ENCODE assay signal across 13 mouse cellular contexts in the genomic region with DNA sequence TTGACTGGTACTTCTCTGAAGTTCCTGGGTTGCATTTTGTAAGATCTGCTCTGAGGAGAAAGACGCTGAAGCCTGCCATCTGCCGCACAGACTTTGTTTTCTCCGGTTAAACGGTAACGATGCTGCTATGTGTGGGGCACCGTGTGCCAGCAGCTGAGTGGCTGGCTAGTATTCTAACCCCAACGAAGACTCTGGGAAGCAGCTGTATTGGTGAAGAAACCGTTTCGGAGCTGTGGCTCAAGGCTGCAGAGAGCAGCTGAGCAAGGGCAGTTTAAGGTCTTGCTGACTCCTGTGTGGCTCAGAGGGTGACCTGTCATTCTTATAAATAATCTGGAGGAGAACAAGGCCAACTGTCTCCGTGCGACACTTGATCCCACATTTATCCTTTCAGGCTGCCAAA. TPM values are rescaled to one million over a fixed set of nuclear protein-coding genes. Genes with fewer than 3 reads are reported as not detected.
DNase-seq lines count a peak whose midpoint lies in the region; ATAC-seq lines count a peak whose summit lies in the region.
"Had no signal": no experiment of that assay in that cellular context is flagged by ENCODE, and none has a peak within 500 bp of the region (broad histone marks: within the 10 kb centered on the region; RNA-seq: fewer than 3 reads in every experiment).

No protein-coding gene starts in this region.

- no peak overlapping the region for H3K4me2 ChIP-seq in hindbrain, embryonic 16.5 days (ENCODE audit: low read length)
- H3K4me2 ChIP-seq in hindbrain, embryonic 12.5 days (replicated peaks), result no peak overlapping the region
- no peak overlapping the region for H3K4me2 ChIP-seq in intestine, embryonic 15.5 days (replicated peaks)
- H3K4me2 ChIP-seq: embryonic facial prominence, embryonic 12.5 days; liver, embryonic 15.5 days had no signal

- DNase-seq in adrenal gland, postnatal 14 days, result peak; percentile 71
- peak; percentile 22 for DNase-seq in fibroblast of lung, adult 2 months (ENCODE audit: low read depth)
- DNase-seq in kidney, postnatal 10 days, result peak; percentile 46
- no peak for DNase-seq in c-Kit-positive CD71-positive TER-119-positive erythroid progenitor cells, embryonic 14.5 days (ENCODE audit: low spot score)
- no peak for DNase-seq in cerebellum, adult 9-11 months
- DNase-seq: heart, postnatal 36 days; thymus, adult 18-20 months had no signal

- no peaks in the 10 kb centered on the region for H3K4me1 ChIP-seq in hindbrain, embryonic 16.5 days (ENCODE audit: control insufficient read depth, insufficient read depth, low read depth, low read length)
- H3K4me1 ChIP-seq in hindbrain, embryonic 12.5 days, result peaks cover 5% of the 10 kb centered on the region; the same call in 1 of the 2 replicates
- H3K4me1 ChIP-seq in intestine, embryonic 15.5 days (replicated peaks), result no peaks in the 10 kb centered on the region
- H3K4me1 ChIP-seq: embryonic facial prominence, embryonic 12.5 days had no signal

- 0 out of 2 replicates have a peak, but pooled peaks have one; percentile 48 for ATAC-seq in hindbrain, embryonic 16.5 days
- no peak for ATAC-seq in hindbrain, embryonic 12.5 days (ENCODE audit: low FRiP score)
- no peak for ATAC-seq in intestine, embryonic 15.5 days

- H3K4me3 ChIP-seq in hindbrain, embryonic 16.5 days (ENCODE audit: low read length), result no peak overlapping the region
- H3K4me3 ChIP-seq in hindbrain, embryonic 12.5 days, result no peak overlapping the region
- H3K4me3 ChIP-seq in intestine, embryonic 15.5 days (replicated peaks), result no peak overlapping the region
- H3K4me3 ChIP-seq: embryonic facial prominence, embryonic 12.5 days; liver, embryonic 15.5 days had no signal

- H3K27me3 ChIP-seq in hindbrain, embryonic 16.5 days (replicated peaks; ENCODE audit: control insufficient read depth, insufficient read depth, low read length), result no peaks in the 10 kb centered on the region
- H3K27me3 ChIP-seq in hindbrain, embryonic 12.5 days, result no peaks in the 10 kb centered on the region
- no peaks in the 10 kb centered on the region for H3K27me3 ChIP-seq in intestine, embryonic 15.5 days (replicated peaks)
- H3K27me3 ChIP-seq: embryonic facial prominence, embryonic 12.5 days; liver, embryonic 15.5 days had no signal

- no peak overlapping the region for H3K9ac ChIP-seq in hindbrain, embryonic 16.5 days (ENCODE audit: low read depth, low read length)
- no peak overlapping the region for H3K9ac ChIP-seq in hindbrain, embryonic 12.5 days
- no peak overlapping the region for H3K9ac ChIP-seq in intestine, embryonic 15.5 days
- H3K9ac ChIP-seq: embryonic facial prominence, embryonic 12.5 days; liver, embryonic 15.5 days had no signal

- no peak overlapping the region for H3K27ac ChIP-seq in hindbrain, embryonic 16.5 days (ENCODE audit: low read depth, low read length)
- no peak overlapping the region for H3K27ac ChIP-seq in hindbrain, embryonic 12.5 days
- H3K27ac ChIP-seq in intestine, embryonic 15.5 days, result no peak overlapping the region
- H3K27ac ChIP-seq: embryonic facial prominence, embryonic 12.5 days; liver, embryonic 15.5 days had no signal

- H3K9me3 ChIP-seq in hindbrain, embryonic 16.5 days (ENCODE audit: control insufficient read depth, low read length), result no peaks in the 10 kb centered on the region
- no peaks in the 10 kb centered on the region for H3K9me3 ChIP-seq in hindbrain, embryonic 12.5 days (replicated peaks)
- H3K9me3 ChIP-seq in intestine, embryonic 15.5 days, result no peaks in the 10 kb centered on the region
- H3K9me3 ChIP-seq: embryonic facial prominence, embryonic 12.5 days; liver, embryonic 15.5 days had no signal

- WGBS in hindbrain, embryonic 16.5 days, result 40% methylated on average over 11 of the region's 11 CpGs
- WGBS in hindbrain, embryonic 12.5 days, result 53% methylated on average over 11 of the region's 11 CpGs
- WGBS in intestine, embryonic 15.5 days, result 72% methylated on average over 11 of the region's 11 CpGs

- H3K36me3 ChIP-seq in hindbrain, embryonic 16.5 days (ENCODE audit: control insufficient read depth, insufficient read depth, low read length), result no peaks in the 10 kb centered on the region
- H3K36me3 ChIP-seq in hindbrain, embryonic 12.5 days, result 0 out of 2 replicates have a peak, but pooled peaks cover 5% of the 10 kb centered on the region
- H3K36me3 ChIP-seq in intestine, embryonic 15.5 days, result peaks cover 4% of the 10 kb centered on the region; the same call in 1 of the 2 replicates
- H3K36me3 ChIP-seq: embryonic facial prominence, embryonic 12.5 days had no signal

RNA-seq across cellular contexts. Expression of a gene that starts 27.5 kb away (rescaled TPM):
- polyA plus RNA-seq in hindbrain, embryonic 16.5 days (2015; fragmentation: Nextera tagmentation; extraction: Ambion mirVana), result 4.4 and 5.7 TPM in 2 replicates
- polyA plus RNA-seq in hindbrain, embryonic 12.5 days (2016; fragmentation: Nextera tagmentation; extraction: Ambion mirVana), result 4.5 TPM in 2 replicates
- 12.0 and 18.0 TPM in 2 replicates for total RNA-seq in adrenal gland, postnatal 14 days (2021)
- polyA plus RNA-seq in intestine, embryonic 15.5 days (2015; fragmentation: Nextera tagmentation; extraction: Ambion mirVana), result 3.5 and 3.6 TPM in 2 replicates
- total RNA-seq: megakaryocyte progenitor cell, adult 5-6 weeks had no signal

RNA-seq across cellular contexts. Expression of a gene that starts 33.8 kb away (rescaled TPM):
- polyA plus RNA-seq in hindbrain, embryonic 16.5 days (2015; fragmentation: Nextera tagmentation; extraction: Ambion mirVana), result 12.6 and 15.1 TPM in 2 replicates
- polyA plus RNA-seq in hindbrain, embryonic 12.5 days (2016; fragmentation: Nextera tagmentation; extraction: Ambion mirVana), result 24.9 and 25.7 TPM in 2 replicates
- total RNA-seq in adrenal gland, postnatal 14 days (2021), result 42.8 and 48.0 TPM in 2 replicates
- 15.3 and 15.9 TPM in 2 replicates for polyA plus RNA-seq in intestine, embryonic 15.5 days (2015; fragmentation: Nextera tagmentation; extraction: Ambion mirVana)

RNA-seq across cellular contexts. Expression of a gene that starts 55.6 kb away (rescaled TPM):
- polyA plus RNA-seq in hindbrain, embryonic 16.5 days (2015; fragmentation: Nextera tagmentation; extraction: Ambion mirVana), result 36.1 and 41.3 TPM in 2 replicates
- 31.3 and 31.8 TPM in 2 replicates for polyA plus RNA-seq in hindbrain, embryonic 12.5 days (2016; fragmentation: Nextera tagmentation; extraction: Ambion mirVana)
- total RNA-seq in adrenal gland, postnatal 14 days (2021), result 10.0 and 11.8 TPM in 2 replicates
- polyA plus RNA-seq in intestine, embryonic 15.5 days (2015; fragmentation: Nextera tagmentation; extraction: Ambion mirVana), result 10.4 and 10.6 TPM in 2 replicates

RNA-seq across cellular contexts. Expression of a gene that starts 57.4 kb away (rescaled TPM):
- 74.2 and 78.7 TPM in 2 replicates for polyA plus RNA-seq in hindbrain, embryonic 16.5 days (2015; fragmentation: Nextera tagmentation; extraction: Ambion mirVana)
- polyA plus RNA-seq in hindbrain, embryonic 12.5 days (2016; fragmentation: Nextera tagmentation; extraction: Ambion mirVana), result 84.0 and 87.2 TPM in 2 replicates
- 56.9 and 61.2 TPM in 2 replicates for total RNA-seq in adrenal gland, postnatal 14 days (2021)
- polyA plus RNA-seq in intestine, embryonic 15.5 days (2015; fragmentation: Nextera tagmentation; extraction: Ambion mirVana), result 97.4 and 99.7 TPM in 2 replicates

Comparison
In these comparisons a context has a peak if more than half of its experiments do, and no peak if none do; other contexts are left out.
1. DNase-seq: peak in adrenal gland, postnatal 14 days (single experiment), fibroblast of lung, adult 2 months (single experiment) and kidney, postnatal 10 days (single experiment); none in c-Kit-positive CD71-positive TER-119-positive erythroid progenitor cells, embryonic 14.5 days (single experiment) and cerebellum, adult 9-11 months (single experiment).